Mouse (Mus musculus): Measurements from ENCODE around the gene Wee2. TPM values are rescaled to one million over a fixed set of nuclear protein-coding genes. Genes with fewer than 3 reads are reported as not detected.

Wee2 gene
- polyA plus RNA-seq (2012; rRNA removed) = 0.01 TPM in 2 replicates

GRCm38 (mm10) chr6:40438936-40439335, at the start of gene Wee2:
TSS of gene Wee2 (plus strand) at chr6:40439088.

GRCm38 (mm10) chr6:40436047-40436483, 2.8 kb upstream of the Wee2 start, which contains the start of gene E330009J07Rik:
TSS of gene E330009J07Rik (minus strand) at chr6:40436135.

GRCm38 (mm10) chr6:40470916-40471719, 32.2 kb downstream of the Wee2 start, which contains the start of gene Ssbp1:
TSS of gene Ssbp1 (plus strand) at chr6:40471352.

GRCm38 (mm10) chr6:40490933-40491332, 52.0 kb downstream of the Wee2 start, which contains the start of gene Tas2r137:
TSS of gene Tas2r137 (plus strand) at chr6:40491233.

GRCm38 (mm10) chr6:40493229-40493628, 54.3 kb downstream of the Wee2 start, which contains the start of gene Tas2r108:
TSS of gene Tas2r108 (plus strand) at chr6:40493529.

Other genes starting within 250 kb of the Wee2 start
- gene Agk, start 113.9 kb upstream of the Wee2 start, polyA plus RNA-seq (2012; rRNA removed) = 7.0 TPM in 2 replicates
- gene E330009J07Rik, start 3.0 kb upstream of the Wee2 start, polyA plus RNA-seq (2012; rRNA removed) = 3.3 and 3.4 TPM in 2 replicates
- 37.9 and 40.0 TPM in 2 replicates for gene Ssbp1, start 32.3 kb downstream of the Wee2 start, polyA plus RNA-seq (2012; rRNA removed)
- not detected in 2 replicates for gene Tas2r137, start 52.1 kb downstream of the Wee2 start, polyA plus RNA-seq (2012; rRNA removed)
- gene Tas2r108, start 54.4 kb downstream of the Wee2 start, polyA plus RNA-seq (2012; rRNA removed) = 0.07 TPM in 1 of 2 replicates, not detected in the other
- gene Prss37, start 80.4 kb downstream of the Wee2 start, polyA plus RNA-seq (2012; rRNA removed) = not detected in 2 replicates
- gene Olfr461, start 116.0 kb downstream of the Wee2 start, polyA plus RNA-seq (2012; rRNA removed) = not detected in 2 replicates
- gene Olfr460, start 130.4 kb downstream of the Wee2 start, polyA plus RNA-seq (2012; rRNA removed) = 0.01 TPM in 1 of 2 replicates, not detected in the other
- 7.0 and 8.9 TPM in 2 replicates for gene Clec5a, start 146.7 kb downstream of the Wee2 start, polyA plus RNA-seq (2012; rRNA removed)
- gene Tas2r138, start 174.2 kb downstream of the Wee2 start, polyA plus RNA-seq (2012; rRNA removed) = not detected in 2 replicates
- 6.7 and 7.3 TPM in 2 replicates for gene Mgam, start 189.7 kb downstream of the Wee2 start, polyA plus RNA-seq (2012; rRNA removed)

Measured in liver, embryonic 18 days (tissue).